Mouse (Mus musculus) ES-E14 (cell line): Measurements from ENCODE around the gene Aoc2.

Source experiments
- CHD2 ChIP-seq: IDR thresholded peaks from 2 replicates; pipeline ENCODE4 v1.6.1; 2014; ENCODE audit warnings: mild to moderate bottlenecking, low read depth, low read length, inconsistent platforms
- MAFK ChIP-seq: IDR thresholded peaks from 2 replicates; pipeline ENCODE4 v1.6.1; 2014; ENCODE audit warnings: mild to moderate bottlenecking, low read depth, low read length, inconsistent platforms; ENCODE audit not compliant: insufficient read depth

GRCm38 (mm10) chr11:101323609-101324008, 1.3 kb upstream of the Aoc2 start:
- no peak for TF ChIP-seq MAFK
- no peak for TF ChIP-seq CHD2
